ENCODE assay signal across 1 mouse cellular context in genomic region chr17:70850233-70850995, GRCm38 (mm10).
TF ChIP-seq lines count a peak whose summit lies in the region.

No protein-coding gene starts in this region.

TF ChIP-seq in CH12.LX, 34 proteins besides CTCF, POLR2A, EP300 and RAD21 (continued from another document):
- TF ChIP-seq USF2 (conservative IDR thresholded peaks at IDR 0.05; ENCODE audit: low read depth, low read length) (no peak), SMC3 (IDR thresholded peaks at IDR 0.05; ENCODE audit: low read depth, low read length) (no peak), ZNF384 (IDR thresholded peaks at IDR 0.05; ENCODE audit: low read depth, low read length) (peak; percentile 49; the same call in 1 of the 2 replicates), NRF1 (IDR thresholded peaks at IDR 0.05; ENCODE audit: low read depth, low read length) (no peak), RCOR1 (conservative IDR thresholded peaks at IDR 0.05; ENCODE audit: low read depth, low read length) (no peak), SIN3A (IDR thresholded peaks at IDR 0.05; ENCODE audit: low read length) (no peak), POLR2AphosphoS2 (IDR thresholded peaks at IDR 0.05; ENCODE audit: low read depth, low read length) (no peak; the same call in 1 of the 2 replicates), MYC (IDR thresholded peaks at IDR 0.05; ENCODE audit: low read depth, low read length) (peak; percentile 13; the same call in 1 of the 2 replicates), MAFK (IDR thresholded peaks at IDR 0.05; ENCODE audit: insufficient replicate concordance, low read length) (no peak), BHLHE40 (IDR thresholded peaks at IDR 0.05; ENCODE audit: low read depth, low read length) (no peak), UBTF (IDR thresholded peaks at IDR 0.05; ENCODE audit: low read depth, low read length) (0 out of 2 replicates have a peak, but pooled peaks have one; percentile 20), MAZ (IDR thresholded peaks at IDR 0.05; ENCODE audit: low read depth, low read length) (no peak), KAT2A (IDR thresholded peaks at IDR 0.05; ENCODE audit: insufficient replicate concordance, low read length) (no peak), JUN (IDR thresholded peaks at IDR 0.05; ENCODE audit: insufficient read depth, low read depth, low read length) (no peak), USF1 (IDR thresholded peaks at IDR 0.05; ENCODE audit: low read depth, low read length) (no peak)
